Mouse (Mus musculus): Measurements from ENCODE around the gene Egfr. TPM values are rescaled to one million over a fixed set of nuclear protein-coding genes. Genes with fewer than 3 reads are reported as not detected.

Egfr gene
- total RNA-seq, 1 experiment from 2014 or later = 6.9 TPM

DNA sequence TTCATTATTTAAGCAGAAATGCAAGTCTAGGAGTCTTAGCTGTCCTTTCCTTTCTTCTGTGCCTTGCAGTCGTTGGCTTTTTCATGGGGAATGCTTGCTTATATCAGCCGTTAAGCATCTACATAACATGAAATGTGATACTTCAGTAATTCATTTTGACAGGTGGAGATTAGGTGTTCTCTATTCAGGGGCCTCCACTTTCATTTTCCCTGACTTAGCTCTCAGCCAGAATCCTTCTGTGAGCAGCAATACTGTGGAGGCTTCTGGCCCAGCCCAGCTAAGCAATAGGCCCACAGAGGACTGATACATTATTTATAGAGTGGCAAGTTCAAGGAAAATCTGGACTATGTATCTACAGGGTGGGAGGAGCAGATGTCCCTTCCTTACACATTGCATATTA, 25.0 kb downstream of the Egfr start:
- no peak for DNase-seq

GRCm38 (mm10) chr11:16781604-16782003, 29.6 kb downstream of the Egfr start:
- no peak for DNase-seq

DNA sequence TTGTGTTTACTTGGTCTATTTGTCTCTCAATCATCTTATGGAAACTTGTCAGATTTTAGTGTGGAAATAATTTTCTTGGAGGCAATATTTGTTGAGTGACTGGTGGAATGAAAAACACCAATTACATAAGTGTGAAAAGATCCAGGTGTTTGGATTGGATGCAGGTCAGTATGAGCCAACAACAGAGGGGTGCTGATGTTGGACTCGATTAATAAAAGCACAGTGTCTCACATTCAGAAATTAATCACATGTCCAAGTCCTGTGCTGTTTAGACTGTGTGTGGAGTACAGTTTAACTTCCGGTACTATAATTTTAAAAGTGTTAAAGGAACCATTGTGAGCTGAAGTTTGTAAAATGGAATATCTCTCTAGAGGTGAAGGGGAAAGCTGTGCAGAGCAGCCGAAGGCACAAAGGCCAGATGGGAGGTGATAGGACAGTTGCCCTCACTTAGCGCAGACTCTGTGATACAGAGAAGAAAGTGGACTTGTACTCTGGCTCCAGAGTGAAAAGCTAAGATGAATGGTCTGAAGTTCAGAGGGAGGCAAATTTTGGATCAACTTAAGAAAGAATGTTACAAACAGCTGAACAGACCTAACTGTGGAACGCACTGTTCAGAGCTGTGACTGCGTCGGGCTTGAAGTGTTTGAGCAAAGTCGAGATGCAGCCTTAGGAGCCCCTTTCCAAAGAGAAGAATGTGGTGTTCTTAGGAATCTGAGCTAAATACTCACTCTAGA, 32.1 kb downstream of the Egfr start:
- no peak for DNase-seq

- no peak for DNase-seq
Observed at GRCm38 (mm10) chr11:16792638-16793585, 40.9 kb downstream of the Egfr start.

DNA sequence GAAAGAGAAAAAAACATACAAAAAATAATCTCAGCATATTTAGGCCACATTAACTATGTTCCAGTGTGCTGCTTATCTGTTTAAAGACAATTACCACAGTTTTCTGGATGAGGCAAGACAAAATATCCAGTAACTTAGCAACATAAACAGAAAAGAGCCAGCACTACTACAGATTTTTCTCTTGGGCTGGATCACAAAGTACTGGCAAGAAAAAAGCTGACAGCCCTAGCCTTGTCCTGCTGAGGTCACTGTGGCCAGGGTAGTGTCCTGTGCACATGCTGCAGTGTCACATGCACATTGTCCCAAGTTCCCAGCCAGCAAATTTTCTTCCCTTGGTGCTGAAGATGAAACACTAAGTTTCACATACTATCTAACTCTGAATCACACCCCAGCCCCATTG, 43.0 kb downstream of the Egfr start:
- no peak for DNase-seq

DNA sequence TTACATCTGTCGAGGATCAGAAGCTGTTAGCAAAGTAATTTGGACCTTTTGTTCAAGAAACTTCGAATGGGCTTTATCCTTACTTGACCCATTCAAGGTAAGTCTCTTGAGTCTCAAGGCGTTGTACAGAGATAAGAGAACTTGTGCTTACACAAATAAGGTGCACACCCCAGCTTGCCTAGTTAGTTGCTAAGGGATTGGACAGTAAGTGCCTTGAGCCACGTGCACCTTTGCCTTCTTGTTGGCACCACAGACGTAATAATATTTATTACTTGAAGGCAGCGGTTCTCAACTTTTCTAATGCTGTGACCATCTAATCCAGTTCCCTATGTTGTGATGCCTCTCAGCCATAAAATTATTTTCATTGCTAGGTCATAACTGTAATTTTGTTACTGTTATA, 43.5 kb downstream of the Egfr start:
- no peak for DNase-seq

DNA sequence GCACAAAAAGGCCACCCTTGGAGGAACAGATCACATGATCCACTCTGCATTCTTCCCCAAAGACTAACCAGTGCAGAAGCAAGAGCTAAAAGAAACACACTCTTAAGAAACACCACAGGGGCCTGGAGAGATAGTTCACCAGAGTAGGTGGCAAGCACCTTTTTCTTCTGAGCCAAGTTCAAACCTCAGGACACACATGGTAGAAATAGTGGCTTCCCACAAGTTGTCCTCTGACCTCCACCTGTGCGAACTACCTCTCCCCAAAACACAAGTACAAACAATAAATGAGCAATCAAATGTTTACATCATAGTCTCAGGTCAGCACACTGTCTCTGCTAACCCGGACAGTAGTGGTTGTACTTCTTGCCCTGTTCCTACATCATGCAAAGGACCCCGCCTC, 45.5 kb downstream of the Egfr start:
- DNase-seq = no peak

DNA sequence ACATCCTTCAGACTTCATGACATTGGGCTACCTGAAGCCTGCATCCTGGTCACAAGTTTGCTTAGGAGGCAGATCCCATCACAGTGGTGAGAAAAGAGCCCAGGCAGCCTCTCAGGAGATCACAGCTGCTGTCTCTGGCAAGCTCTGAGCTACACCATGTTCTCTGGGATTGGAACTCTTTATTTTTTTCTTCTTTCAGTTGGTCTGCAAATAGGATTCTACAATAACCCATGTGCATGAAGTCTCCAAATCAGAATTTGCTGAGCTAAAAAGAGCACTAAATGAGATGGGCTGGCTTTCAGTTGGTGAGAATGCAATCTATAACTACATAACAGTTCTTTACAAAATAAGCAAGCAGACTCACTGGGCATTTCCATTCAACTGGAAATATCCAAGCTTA, 46.1 kb downstream of the Egfr start:
- no peak for DNase-seq

DNA sequence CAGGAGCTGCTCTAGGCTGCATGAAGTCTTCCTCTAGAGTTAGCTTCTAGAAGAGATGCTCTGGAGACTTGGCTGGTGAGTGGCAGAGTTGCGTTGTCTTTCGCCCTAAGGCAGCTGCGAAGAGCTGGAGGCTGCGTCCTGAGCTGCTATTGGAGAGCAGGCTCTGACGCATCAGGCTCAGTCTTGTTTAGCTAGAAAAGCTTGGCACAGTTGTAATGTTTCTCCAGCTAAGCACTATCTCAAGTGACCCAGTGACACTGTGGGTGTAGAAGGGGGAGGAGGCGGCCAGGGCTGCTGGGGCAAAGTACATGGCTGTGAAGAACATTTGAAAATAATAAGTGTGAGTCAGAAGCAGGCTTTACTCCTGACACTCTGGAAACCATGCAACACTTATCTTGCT, 48.5 kb downstream of the Egfr start:
- peak; percentile 20 for DNase-seq

- DNase-seq = no peak
Observed at GRCm38 (mm10) chr11:16802668-16803067, 50.7 kb downstream of the Egfr start.

GRCm38 (mm10) chr11:16804016-16804415, 52.0 kb downstream of the Egfr start:
- DNase-seq = no peak

DNA sequence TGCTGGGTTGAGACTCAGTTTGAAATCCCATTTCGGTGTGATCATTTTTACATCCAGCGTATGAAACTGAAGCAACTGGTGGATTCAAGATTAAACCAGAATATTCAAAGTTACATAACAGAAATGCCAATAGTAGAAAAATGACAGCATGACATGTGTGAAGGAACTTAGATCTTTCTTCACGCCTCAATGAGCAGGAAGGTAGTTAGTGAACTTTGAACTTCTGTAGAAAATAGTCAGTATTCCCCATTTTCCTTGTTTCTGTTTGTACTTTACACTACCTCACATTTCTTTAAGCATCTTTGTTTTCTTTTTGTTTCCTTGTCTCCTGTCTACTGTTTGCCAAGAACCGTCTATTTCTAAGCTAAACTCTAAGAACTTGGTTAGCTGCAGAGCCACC, 53.9 kb downstream of the Egfr start:
- no peak for DNase-seq

DNA sequence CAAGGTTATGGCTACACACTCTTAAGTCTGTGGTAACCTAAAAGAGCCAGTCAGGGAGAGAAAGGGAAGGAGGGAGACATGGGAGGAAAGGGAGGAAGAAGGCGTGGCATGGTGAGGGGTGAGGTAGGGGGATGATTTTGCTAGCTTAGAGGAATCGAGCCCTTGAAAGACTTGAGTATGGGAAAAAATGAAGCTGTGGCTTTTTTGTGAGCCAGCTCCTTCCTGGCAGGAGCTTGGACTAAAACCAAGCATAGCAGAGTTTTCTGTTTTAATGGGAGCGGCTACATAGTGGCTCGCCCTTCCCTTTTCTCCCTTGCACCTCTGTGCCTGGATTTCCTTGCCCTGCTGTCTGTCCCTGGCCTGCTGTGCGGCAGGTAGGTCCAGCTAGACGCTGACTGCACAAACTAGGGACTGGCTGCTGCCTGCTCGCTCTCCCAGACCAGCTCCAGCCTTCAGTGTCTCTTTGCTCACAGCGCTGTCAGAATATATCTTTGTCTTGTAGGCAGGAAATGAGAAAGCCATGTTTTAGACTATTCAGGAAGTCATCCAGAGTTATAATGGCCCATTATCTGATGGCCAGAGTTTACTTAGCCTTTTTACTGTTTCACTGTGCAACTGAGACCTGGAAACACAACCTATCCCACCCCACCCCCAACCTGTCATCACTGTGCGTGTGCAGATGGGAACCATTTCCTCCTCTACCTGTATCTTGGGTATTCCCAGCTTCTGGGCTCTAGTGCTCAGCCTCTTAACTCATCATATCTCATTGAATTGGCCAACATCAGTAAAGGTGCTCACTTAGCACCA, 57.4 kb downstream of the Egfr start:
- no peak for DNase-seq

DNA sequence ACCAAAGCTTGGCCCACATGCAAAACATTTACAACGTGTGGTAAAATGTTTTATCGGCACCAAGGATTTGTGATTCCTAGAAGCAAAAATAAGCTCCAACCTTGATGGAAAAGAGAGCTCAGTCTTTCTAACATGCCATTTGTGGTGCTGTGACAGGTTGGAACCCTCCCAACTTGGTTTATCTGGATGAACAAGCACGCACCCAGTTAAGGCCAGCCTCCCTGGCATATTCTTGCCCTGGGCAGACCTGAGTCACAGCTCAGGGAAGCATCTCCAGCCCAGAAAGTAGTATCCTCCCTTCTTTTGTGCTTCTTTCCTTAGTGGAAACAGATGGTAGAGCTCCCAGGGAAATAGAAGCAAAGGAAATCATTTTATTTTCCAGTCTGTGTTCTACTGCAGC, 58.1 kb downstream of the Egfr start:
- DNase-seq = no peak

- no peak for DNase-seq
Observed at GRCm38 (mm10) chr11:16813298-16813697, 61.3 kb downstream of the Egfr start.

DNA sequence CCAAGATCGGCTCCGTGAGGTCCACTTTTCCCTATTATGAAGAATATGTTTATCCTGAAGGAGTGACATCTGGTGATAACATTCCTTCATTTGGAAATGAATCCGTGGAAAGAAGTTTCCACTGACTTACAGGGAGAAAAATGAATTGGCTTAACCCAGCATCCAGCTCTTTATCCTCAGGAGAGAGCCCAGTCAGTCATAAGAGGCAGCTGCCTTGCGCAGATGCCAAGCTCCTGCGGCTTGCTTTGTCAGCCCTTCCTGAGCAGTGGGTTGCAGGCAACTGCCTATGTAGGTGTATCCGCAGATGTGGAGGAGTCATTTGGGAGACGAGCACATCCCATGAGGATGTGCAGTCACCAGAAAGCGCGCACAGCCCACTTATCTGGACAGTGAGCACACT, 64.4 kb downstream of the Egfr start:
- no peak for DNase-seq

DNA sequence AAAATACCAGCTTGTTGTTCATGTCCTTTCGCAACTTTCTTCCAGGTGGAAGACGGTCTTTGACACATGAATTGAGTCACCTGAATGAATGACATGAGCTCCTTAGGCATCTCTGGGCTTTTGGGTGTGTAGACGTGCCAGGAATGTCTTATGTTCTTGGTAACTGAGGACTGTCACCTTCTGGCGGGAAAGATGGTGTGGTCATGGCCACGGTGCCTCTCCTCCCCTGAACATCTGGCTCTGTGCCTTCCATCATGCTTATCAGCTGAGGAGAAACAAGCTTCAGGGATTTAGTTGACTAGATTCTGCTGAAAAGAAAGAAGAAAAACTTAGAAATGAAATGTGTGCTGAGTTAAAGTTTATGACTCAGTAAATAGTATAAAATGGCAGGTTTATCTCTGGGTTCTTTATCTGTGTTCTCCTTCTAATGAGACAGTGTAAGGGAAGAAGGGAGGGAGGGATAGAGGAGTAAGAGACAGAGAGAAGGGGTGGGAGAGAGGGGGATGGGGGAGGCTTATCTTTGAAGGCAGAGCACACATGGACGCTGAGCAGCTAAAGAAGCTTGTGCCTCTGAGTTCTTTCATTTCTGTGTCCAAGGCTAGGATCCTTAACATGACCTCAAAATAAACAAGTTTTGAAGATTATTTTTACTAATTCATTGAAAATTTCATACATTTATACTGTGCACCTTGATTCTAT, 65.5 kb downstream of the Egfr start:
- DNase-seq = no peak

GRCm38 (mm10) chr11:16819424-16819823, 67.4 kb downstream of the Egfr start:
- no peak for DNase-seq

DNA sequence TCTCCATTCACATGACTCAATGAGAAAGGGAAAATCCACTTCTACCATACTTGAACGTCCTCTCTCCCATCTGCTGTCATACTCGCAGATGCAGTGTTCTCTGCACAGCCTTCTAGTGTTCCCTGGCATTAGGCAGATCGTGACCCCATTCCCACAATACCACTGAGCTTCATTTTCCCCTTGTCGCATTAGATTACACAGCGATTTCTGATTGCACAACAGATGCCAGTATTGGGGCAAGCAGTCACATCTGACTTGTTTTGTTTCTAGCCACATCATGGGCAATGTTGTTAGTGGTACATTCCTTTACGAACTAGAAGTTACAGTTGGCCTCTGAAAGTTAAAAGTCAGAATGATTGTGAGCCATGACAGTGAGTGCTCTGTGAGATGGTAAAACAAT, 68.1 kb downstream of the Egfr start:
- no peak for DNase-seq

GRCm38 (mm10) chr11:16821668-16822254, 69.8 kb downstream of the Egfr start:
- no peak for DNase-seq

DNA sequence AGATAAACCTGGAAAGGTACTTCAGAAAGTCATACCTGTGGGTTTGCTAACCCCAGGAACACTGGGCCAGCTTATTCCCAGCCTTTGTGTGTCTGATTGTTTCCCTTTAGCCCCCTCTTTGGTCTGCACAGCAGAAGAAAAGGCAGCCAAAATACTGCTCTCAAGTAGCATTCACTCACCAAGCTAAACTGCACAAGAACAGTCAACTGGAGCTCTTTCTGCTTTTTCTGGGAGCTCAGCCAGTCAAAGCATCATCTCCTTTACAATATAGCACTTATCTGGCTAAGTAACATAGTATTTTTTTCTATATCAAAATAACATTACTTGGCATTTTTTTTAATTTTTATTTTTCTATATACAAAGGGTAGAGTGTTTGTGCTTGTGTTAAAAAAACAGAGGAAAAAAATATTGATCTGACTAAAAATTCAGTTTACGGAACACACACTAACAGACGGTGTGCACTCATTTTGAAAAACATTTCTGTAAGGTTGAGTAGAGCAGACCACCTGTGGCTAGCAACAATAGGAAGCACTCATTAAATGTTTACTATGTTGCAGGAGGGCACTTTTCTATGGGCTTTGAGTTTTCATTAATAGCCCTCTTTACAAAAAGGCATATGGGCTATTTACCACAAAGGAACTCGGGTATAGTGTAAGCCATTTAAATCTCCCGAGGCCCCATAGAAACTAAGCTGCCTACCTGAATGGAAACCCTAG, 72.0 kb downstream of the Egfr start:
- DNase-seq = no peak

All from adrenal gland, postnatal 25 days (tissue).